Mouse (Mus musculus) kidney, adult 9 months (tissue): ENCODE data around the gene Gm8369.
"Not testable (repeated sequence)": the region's sequence is repeated elsewhere in the genome, so short reads cannot be mapped to it uniquely, and the experiment has no call there.

Source experiments
- DNase-seq: peaks from one replicate; pipeline ENCODE4 v3.0.0; 2022

Gene Gm8369

DNA sequence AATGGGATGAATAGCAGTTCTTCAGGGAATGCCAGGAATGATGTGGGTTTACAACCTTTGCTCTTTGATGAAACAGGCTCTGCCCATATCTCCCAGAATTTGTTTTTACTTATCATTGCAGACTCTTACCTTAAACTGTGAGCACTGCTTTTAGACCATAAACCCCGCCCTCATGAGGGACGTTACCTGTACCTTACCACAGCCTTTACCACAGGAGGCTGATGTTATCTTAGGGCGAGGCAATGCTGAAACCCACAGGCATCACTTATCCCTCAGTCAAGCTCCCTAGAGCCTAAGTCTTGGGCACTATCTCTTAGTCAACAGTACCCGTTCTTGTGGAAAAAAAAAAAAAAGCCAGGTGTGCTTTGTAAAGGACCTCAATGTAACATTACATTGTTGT is 31.1 kb downstream of the Gm8369 start:
- no peak for DNase-seq

DNA sequence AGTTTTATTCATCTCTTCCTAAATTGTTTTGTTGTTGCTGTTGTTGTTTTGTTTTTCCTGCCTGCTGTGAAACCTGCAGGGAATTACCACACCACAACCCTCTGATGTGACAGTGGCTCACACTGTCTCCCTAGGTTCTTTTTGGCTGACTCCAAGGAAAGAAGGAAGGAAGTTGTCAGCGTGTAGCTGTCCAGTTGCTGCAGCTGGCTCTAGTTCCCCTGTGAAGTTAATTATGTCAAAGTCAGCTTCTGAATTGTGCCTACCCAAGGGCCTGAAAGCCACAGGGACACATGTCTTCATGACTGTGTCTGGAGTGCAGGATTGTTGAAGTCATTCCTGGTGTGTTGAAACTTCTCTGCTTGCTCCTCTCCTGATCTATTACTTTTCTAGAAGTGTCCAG is 31.6 kb downstream of the Gm8369 start:
- DNase-seq, result not testable (repeated sequence)

DNA sequence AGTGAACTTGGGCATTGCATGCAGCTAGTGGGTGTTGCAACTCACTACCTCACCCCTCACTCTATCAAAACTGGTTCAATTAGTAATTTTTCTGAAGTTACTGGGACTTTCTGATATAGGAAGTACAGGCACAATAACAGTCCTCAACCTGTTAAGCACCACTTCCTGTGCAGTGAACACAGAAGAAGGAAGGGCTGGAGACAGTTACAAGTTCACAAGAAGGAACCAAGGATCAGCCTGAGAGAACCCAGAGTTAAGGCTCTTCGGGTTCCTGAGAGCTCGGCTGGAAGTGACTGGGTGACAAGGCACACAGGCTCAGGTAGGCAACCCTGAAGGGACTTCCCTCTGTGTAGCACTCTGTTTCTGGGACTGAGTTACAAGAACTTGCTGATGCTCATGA is 32.6 kb downstream of the Gm8369 start:
- not testable (repeated sequence) for DNase-seq

DNA sequence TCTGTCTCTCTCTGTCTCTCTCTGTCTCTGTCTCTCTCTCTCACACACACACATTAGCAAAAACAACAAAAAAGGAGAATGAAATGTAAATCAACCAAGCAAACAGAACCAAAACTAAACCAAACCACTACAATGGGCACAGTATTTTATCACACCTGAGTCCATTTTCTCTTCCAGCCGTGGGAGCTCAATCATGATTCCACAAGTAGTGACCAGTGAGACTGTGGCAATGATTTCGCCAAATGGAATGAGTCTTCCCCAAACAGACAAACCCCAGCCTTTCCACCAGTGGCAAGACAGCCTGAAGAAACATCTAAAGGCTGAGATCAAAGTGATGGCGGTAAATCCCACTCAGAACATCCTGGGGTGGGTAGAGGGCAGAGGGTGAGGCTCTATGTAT is 34.4 kb downstream of the Gm8369 start:
- DNase-seq, result no peak

DNA sequence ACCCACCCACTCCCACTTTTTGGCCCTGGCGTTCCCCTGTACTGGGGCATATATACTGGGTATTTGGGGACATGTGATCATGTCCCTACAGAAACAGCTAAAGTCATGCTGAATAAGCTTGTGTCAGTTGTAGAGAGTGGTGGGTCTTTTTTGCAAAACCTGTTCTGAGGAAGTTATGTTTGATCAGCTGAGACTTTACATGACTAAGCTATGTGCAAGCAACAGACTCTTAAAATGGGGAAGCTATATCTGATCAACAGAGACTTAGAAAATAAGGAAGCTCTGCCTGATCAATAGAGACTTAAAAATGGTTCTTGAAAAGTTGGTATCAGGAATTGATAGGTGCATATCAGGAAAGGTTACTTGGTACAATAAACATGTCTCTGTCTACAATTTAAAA is 47.7 kb downstream of the Gm8369 start:
- DNase-seq, result no peak

DNA sequence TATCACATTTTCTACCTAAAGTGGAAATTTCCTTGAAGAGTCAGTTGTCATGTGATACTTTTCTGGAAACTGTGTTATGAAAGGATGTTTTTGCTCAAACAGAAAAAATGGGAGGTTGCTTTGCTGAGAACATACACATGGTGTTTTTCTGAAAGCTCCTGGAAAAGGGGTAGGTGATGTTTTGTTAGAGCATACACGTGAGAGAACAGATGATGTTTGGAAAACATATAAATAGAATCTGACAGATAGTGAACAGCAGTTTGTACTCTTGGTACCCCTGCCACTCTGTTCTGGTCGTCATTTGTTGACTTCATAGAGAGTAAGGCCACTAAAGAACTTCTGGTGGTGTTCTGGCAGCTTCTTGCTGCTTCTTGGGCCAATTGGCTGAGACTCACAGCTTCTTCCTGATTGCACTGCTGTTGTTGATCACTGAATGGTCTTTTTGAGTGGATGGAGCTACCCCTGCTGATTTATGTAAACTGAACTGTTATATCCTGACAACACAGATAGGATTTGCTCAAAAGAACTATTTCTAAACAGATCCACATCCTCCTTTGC is 48.2 kb downstream of the Gm8369 start:
- no peak for DNase-seq

DNA sequence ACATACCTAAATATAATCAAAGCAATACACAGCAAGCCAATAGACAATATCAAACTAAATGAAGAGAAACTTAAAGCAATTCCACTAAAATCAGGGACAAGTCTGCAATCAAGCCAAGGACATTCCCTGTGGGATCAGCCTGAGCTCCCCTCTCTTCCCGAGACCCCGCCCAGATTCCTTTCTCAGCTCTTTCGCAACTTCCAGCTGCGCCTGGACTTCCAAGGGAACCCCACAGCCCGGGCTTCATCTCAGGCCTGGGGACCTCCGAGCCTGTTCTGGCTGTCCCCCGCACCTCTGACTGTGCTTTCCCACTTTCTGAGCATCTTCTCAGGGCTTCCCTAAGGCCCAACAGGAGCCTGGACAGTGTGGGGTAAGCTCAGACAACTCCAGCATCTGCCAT is 50.9 kb downstream of the Gm8369 start, which contains the start of gene Ms4a4d:
Gene Ms4a4d, plus strand, starts transcription at position 209 of the 400 bp plus-strand sequence.
- DNase-seq, result no peak

DNA sequence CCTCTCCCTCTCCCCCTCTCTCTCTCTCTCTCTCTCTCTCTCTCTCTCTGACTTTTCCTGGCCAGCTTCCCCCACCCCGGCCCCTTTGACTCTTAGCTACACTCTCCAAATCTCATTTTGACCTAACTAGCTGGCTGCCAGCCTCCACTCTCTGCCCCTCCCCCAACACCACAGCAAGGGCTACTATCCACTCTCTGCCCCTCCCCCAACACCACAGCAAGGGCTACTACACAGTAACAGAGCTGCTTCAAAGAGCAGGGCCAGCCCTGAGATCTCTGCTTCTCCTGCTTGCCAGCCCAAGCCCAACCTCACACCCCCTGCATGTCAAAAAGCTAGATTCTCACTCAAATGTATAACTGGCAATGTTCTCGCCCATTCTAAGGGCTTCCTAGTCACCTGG is 51.6 kb downstream of the Gm8369 start:
- no peak for DNase-seq

DNA sequence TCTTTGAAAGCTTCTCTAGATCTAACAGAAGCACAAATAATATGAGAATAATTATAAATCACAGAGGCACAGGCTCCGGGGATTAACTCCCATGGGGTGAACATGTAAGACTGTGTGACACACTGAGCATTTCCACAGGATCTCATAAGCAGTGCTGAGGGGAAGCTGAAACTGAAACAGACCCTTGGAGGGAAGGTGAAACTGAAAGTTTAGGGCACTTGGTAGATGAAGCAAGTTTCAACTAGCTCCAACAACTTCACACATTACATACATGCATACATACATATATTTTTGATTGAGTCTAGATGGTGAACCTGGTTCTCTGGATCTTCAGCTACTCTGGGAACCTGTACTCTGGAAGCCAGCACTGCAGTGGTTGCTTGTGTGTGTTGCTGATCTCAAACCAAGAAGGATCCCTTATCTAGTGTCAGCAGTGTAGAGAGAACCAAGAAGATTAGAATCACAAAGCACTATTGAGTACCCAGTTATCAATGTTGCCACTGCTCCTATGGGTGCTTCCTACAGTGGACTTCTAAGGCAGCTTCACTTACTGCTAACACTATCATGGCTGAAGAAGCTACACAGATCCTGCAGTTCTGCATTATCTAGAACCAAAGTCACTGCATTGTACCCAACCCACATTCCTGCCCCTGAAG is 54.6 kb downstream of the Gm8369 start:
- DNase-seq, result not testable (repeated sequence)

DNA sequence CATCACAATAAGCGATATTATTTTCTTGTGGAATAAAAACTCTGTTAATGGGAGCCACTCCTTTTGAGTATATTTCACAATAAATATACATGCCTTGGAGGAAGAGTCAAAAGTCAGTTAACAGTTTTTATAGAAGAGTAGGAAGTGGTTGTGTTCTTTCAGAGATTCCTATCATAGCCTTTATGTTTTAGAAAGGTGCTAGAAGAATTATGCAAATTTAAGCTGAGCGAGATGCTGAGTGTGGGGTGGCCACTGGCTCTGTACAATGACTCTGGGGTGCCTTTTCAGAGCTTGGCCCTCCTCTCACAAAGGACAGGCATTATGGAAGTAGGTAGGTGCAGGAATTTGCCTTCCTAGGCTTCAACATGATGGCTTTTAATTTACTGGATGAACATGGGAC is 58.6 kb downstream of the Gm8369 start:
- not testable (repeated sequence) for DNase-seq

DNA sequence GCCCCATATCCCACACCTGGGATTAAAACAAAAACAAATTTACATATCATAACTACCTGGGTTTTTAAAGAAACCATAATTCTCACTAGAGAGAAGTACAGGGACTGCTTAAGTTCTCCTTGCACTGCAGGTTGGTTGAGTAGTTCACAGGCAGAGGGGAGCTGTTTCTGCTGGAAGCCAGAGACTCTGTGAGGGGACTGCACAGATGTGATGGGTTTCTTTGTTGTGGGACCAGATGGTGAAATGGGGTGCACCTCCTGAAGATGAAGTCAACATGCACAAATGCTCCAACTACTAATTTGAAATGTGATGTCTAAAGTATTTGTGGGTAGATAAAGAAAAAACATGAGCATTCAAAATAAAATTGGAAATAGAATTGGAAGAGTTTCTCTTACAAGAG is 62.2 kb downstream of the Gm8369 start:
- no peak for DNase-seq

DNA sequence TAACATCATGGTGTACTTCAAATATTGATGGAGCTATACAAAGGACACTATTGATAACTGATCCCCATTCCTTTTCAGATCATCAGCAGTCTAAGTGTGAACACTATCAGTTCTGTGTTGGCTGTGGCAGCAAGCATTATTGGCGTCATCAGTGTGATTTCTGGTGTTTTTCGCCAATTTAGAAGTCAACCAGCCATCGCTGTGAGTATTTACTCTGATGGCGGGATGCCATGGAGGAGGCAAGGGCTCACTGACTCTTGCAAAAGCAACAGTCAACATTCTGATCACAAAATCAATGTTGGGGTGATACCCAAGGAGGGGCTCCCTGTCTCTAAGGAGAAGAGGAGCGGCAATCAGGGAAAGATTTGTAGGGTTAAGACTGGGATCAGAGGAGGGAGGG is 69.0 kb downstream of the Gm8369 start:
- no peak for DNase-seq

DNA sequence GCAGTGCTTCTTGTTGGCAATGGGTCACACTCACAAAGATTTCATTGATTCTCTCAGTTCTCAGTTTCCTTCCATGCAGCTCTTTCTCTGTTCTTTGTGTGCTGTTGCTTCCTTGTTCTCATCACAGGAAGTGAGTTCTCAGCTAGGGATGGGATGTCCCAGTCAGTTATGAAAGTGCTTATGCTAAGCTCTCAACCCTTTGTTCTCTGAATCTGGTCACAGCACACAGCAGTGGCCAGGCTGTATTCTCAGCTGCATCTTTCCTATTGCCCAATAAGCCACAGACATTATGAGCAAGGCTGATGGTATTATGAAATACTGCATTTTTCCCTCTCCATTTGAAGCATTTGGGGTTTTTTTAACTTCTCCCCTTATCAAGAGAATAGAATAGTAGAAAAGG is 73.8 kb downstream of the Gm8369 start:
- DNase-seq, result not testable (repeated sequence)
